Mouse (Mus musculus) heart, adult 2 months (tissue): ENCODE results near the gene Pacsin2.

Source experiments
- CTCF ChIP-seq: fragments of 200-600 bp; IDR thresholded peaks from 2 replicates; pipeline ENCODE4 v1.8.1; 2022; ENCODE audit warnings: antibody characterized with exemption, mild to moderate bottlenecking, moderate library complexity
- POLR2A ChIP-seq: fragments of 200-500 bp; IDR thresholded peaks from 2 replicates; pipeline ENCODE4 v1.6.1; 2011; ENCODE audit warnings: mild to moderate bottlenecking, low read depth, low read length, control low read depth; ENCODE audit not compliant: insufficient read depth

DNA sequence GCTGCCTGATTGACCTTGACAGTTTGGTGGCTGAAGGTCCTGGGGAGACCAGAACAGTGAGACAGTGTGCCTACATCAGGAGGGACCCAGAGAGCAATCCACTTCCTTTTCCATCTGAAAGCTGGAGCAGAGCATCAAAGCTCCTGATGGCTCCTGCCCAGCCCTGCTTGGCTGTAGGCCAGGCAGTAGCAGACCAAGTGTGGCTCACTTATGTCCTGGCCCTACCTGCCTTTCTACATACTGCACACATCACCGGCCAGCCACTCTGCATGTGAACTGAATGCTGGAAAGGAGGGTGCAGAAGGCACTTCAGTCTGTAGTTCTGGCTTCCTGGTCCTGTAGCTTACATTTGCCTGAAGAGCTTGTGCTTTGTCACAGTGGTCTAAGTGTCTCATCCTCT lies 105.9 kb downstream of the Pacsin2 start:
- TF ChIP-seq CTCF: no peak
- no peak for TF ChIP-seq POLR2A
